Mouse (Mus musculus) c-Kit-negative CD71-positive TER-119-positive erythroid progenitor cells, embryonic 14.5 days (primary cell): Measurements from ENCODE around the gene Nsun7.

Experiments used
- DNase-seq: peaks from one replicate; pipeline ENCODE4 v3.0.0-alpha.2; 2013; ENCODE audit warnings: low read depth, low spot score

Nsun7 gene

DNA sequence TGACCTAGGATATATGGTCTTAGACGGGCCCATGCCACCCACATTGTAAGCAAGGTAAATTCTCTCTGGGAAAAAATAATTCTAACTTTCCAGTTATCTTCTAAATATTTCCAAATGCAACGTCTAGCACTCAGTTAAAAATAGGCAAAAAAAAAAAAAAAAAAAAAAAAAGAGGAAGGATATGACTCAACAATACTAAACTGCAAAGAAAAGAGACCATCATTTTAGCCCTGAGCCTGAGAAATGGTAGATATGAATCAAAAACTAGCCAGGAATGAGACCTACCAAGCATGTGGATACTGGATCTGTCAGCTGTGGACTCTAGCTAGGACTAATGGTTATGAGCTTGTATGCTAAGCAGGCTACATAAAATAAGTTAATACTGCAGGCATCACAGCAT is 20.0 kb downstream of the Nsun7 start:
- no peak for DNase-seq

DNA sequence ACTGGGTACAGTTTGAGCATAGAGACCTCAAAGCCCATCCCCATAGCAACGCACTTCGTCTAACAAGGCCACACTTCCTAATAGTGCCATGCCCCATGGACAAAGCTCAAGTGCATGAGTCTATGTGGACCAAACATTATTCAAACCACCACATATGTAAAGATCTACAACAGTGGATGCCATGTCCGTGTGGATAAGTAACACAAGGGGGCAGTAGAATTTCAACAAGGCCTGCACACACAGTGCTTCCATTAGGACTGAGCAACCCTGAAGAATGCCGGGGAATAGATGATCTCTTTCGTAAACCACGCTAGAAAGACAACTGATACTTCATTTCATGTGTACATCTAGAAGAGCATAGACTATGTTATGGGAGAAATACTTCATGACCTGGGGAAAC is 21.0 kb downstream of the Nsun7 start:
- no peak for DNase-seq

- DNase-seq, result no peak
Measured at GRCm38 (mm10) chr5:66294106-66294625, 34.5 kb downstream of the Nsun7 start.

- no peak for DNase-seq
Measured at GRCm38 (mm10) chr5:66294952-66295351, 35.3 kb downstream of the Nsun7 start.

- no peak for DNase-seq
Measured at GRCm38 (mm10) chr5:66296116-66296515, 36.4 kb downstream of the Nsun7 start.

DNA sequence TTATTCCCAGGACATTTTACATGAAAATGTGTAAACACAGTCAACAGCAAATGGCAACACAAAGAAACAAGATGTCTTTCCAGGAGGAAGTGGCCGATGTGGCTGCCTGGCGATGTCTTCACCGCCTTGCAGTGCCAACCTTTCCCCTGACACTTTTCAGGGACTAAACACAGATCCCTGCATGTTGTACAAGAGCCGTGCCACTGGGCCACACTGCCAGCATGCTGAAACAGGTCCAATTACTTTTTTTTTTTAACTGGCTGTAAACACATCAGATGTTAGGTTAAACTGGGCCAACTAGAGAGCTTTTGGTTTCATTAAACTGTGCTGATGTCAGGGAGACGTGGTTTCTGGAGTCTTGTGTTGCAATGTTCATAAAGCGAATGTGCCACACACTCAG is 39.2 kb downstream of the Nsun7 start:
- DNase-seq, result no peak

DNA sequence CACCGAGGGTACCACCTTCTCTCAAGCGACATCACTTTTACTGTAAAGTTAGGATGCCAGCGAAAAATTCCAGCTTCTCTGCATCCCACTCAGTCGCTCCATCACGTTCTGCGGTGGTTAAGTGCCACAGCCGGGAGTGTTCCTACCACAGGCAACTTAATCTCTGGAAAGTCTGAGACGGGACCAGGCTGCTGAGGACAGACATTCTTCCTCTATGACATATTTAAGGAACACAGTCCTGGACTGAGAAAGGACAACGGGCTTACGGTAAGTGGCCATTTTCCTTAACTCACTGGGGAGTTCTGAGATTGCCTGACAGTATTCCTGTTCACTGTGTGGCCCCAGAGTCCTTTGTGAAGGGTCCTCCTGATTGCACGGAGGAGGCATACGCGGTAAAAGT is 40.9 kb downstream of the Nsun7 start:
- DNase-seq, result no peak

- DNase-seq, result no peak
Measured at GRCm38 (mm10) chr5:66302085-66302815, 42.6 kb downstream of the Nsun7 start.

DNA sequence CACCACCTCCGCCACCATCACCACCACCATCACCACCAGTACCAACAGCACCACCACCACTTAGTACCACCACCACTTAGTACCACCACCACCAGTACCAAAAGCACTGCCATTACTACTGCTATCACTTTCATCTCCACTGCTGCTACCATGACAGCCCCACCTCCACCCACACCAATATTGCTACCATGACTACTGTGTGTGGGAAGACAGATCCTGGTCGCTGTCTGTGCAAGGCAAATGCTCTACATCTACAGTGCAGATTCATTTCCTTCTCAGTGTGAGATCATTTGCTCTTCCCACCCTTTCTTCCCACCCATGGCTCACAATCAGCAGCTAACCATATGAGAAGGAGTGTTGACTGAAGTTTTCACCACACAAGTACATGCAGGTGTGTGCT is 43.2 kb downstream of the Nsun7 start:
- no peak for DNase-seq

GRCm38 (mm10) chr5:66304300-66305067 is 44.8 kb downstream of the Nsun7 start:
- no peak for DNase-seq

GRCm38 (mm10) chr5:66305511-66305910 is 45.8 kb downstream of the Nsun7 start:
- no peak for DNase-seq

DNA sequence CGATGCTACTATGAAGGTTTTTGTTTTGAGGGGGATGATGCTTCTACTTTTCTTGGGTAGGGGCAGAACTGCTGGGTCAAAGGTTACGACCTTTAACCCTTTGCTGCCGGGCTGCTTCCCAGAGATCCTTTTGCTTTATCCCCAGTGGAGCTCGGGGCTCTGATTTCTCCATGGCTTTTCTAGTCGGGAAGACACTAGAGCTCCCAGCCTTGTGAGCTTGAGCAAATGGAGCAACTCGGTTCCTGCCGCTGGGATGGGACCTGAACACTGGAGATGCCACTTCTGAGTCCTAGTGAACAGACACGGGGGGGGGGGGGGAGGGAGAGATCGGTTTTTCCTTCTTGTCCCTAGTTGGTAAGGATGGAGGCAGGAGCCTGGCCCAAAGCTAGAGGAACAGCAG is 50.6 kb downstream of the Nsun7 start:
- DNase-seq, result no peak

DNA sequence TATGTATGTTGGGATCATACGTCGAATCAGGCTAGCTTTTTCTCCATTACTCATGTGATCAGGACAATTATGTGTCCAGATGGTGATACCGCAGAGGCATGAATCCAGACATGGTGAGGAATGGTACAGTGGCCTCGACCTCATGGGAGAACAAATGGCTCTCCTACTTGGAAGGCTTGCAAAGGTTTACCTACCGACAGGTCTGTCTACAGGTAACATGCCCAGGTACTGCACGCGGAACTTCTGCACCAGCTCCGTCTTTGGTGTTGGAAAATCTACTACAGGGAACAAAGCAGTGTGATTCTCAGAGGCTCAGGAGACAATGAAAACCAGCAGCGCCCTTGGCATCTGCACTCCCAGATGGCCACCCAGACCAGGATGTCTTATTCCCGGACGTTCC is 51.1 kb downstream of the Nsun7 start:
- no peak for DNase-seq

DNA sequence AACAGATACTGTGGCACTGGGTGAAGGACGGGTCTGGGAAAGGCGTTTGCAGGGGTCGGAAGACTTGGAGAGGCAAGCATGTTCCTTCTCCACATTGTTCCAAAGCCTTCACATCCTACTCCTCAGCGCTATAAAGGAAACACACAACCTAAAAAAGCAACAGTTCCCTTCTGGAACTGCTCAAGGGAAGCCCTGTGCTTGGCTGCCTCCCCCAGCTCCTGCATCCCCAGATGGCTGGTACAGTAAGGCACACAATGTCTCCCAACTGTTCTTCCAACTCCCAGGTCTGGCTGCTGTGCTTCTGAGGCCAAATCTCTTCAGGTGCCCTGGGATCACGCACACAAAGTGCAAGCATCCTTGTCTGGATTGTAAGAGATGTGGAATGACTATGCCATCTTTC is 56.1 kb downstream of the Nsun7 start:
- DNase-seq, result no peak

- DNase-seq, result peak; percentile 11
Measured at GRCm38 (mm10) chr5:66319341-66319740, 59.6 kb downstream of the Nsun7 start.

DNA sequence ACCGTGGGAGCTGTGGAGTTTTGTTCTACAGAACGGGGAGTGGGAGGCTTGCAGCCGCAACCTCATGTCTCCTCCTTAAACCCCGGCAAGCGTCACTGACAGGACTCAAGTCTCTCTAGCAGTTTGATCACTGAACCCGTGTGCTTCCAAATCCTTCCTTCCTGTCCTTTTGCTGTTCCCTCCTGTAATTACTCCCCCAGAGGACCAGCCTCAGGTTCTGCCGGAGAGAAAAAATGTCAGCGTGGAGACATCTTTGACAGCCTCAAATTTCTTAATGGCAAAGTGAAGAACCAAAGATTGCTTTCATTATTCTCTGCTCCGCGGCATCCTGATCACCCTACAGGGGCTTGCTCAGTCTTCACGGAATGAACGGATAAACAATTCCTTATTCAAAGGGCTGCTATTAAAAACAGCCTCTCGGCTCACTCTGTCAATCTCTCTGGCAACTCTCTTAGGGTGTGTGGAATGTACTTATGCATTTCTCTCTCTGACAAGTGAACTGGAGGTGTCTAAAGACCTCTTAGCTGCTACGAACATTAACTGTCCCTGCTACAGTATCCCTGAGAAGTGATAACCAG is 60.2 kb downstream of the Nsun7 start:
- no peak for DNase-seq

GRCm38 (mm10) chr5:66323131-66323530 is 63.4 kb downstream of the Nsun7 start:
- DNase-seq, result no peak

- no peak for DNase-seq
Measured at GRCm38 (mm10) chr5:66323603-66324002, 63.9 kb downstream of the Nsun7 start.

- DNase-seq, result no peak
Measured at GRCm38 (mm10) chr5:66326395-66326794, 66.7 kb downstream of the Nsun7 start.

- no peak for DNase-seq
Measured at GRCm38 (mm10) chr5:66327949-66328726, 68.4 kb downstream of the Nsun7 start.

- no peak for DNase-seq
Measured at GRCm38 (mm10) chr5:66328766-66329165, 69.1 kb downstream of the Nsun7 start.

DNA sequence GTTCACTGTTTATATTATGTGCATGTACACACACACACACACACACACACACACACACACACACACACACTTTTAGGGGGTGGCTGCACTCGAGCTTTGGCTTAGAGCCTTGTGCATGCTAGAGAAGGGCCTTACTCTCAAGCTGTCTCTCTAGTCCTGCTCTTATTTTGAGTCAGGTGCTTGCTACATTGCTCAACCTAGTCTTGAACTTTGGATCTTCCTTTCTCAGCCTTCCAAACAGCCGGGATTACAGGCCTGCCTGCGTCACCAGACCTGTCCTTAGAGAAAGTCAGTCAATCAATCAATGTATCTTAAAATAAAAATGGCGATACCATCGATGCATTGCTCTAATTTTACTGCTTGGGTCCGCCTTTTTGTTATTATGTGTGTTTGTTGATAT is 71.1 kb downstream of the Nsun7 start:
- no peak for DNase-seq
